Mouse (Mus musculus): ENCODE data around the gene Syt3. TPM values are rescaled to one million over a fixed set of nuclear protein-coding genes. Genes with fewer than 3 reads are reported as not detected.

Syt3 gene
- polyA plus RNA-seq, 1 experiment from 2014 or later = not detected

Other genes starting within 250 kb of the Syt3 start
- not detected in 2 replicates for gene Klk1b16, start 247.3 kb upstream of the Syt3 start, polyA plus RNA-seq (2015; fragmentation: Nextera tagmentation; extraction: Ambion mirVana)
- not detected in 2 replicates for gene Klk1b24, start 195.9 kb upstream of the Syt3 start, polyA plus RNA-seq (2015; fragmentation: Nextera tagmentation; extraction: Ambion mirVana)
- not detected in 2 replicates for gene Klk1b3, start 185.9 kb upstream of the Syt3 start, polyA plus RNA-seq (2015; fragmentation: Nextera tagmentation; extraction: Ambion mirVana)
- not detected in 2 replicates for gene Klk1b4, start 176.7 kb upstream of the Syt3 start, polyA plus RNA-seq (2015; fragmentation: Nextera tagmentation; extraction: Ambion mirVana)
- not detected in 2 replicates for gene Klk1b5, start 168.2 kb upstream of the Syt3 start, polyA plus RNA-seq (2015; fragmentation: Nextera tagmentation; extraction: Ambion mirVana)
- 0.16 TPM in 1 of 2 replicates, not detected in the other for gene Klk1, start 158.7 kb upstream of the Syt3 start, polyA plus RNA-seq (2015; fragmentation: Nextera tagmentation; extraction: Ambion mirVana)
- 0.07 TPM in 1 of 2 replicates, not detected in the other for gene Gm36864, start 147.9 kb upstream of the Syt3 start, polyA plus RNA-seq (2015; fragmentation: Nextera tagmentation; extraction: Ambion mirVana)
- 0.94 and 1.2 TPM in 2 replicates for gene 1700028J19Rik, start 137.4 kb upstream of the Syt3 start, polyA plus RNA-seq (2015; fragmentation: Nextera tagmentation; extraction: Ambion mirVana)
- gene 2410002F23Rik, start 137.4 kb upstream of the Syt3 start, polyA plus RNA-seq (2015; fragmentation: Nextera tagmentation; extraction: Ambion mirVana) = 28.0 and 30.3 TPM in 2 replicates
- gene Acp4, start 126.7 kb upstream of the Syt3 start, polyA plus RNA-seq (2015; fragmentation: Nextera tagmentation; extraction: Ambion mirVana) = 0.14 TPM in 1 of 2 replicates, not detected in the other
- not detected in 2 replicates for gene Gm15517, start 122.7 kb upstream of the Syt3 start, polyA plus RNA-seq (2015; fragmentation: Nextera tagmentation; extraction: Ambion mirVana)
- gene Clec11a, start 77.2 kb upstream of the Syt3 start, polyA plus RNA-seq (2015; fragmentation: Nextera tagmentation; extraction: Ambion mirVana) = 0.54 and 0.63 TPM in 2 replicates
- 0.05 and 0.06 TPM in 2 replicates for gene Shank1, start 73.8 kb upstream of the Syt3 start, polyA plus RNA-seq (2015; fragmentation: Nextera tagmentation; extraction: Ambion mirVana)
- gene 1700008O03Rik, start 1.7 kb downstream of the Syt3 start, polyA plus RNA-seq (2015; fragmentation: Nextera tagmentation; extraction: Ambion mirVana) = 0.16 TPM in 1 of 2 replicates, not detected in the other
- 0.03 TPM in 1 of 2 replicates, not detected in the other for gene Lrrc4b, start 44.9 kb downstream of the Syt3 start, polyA plus RNA-seq (2015; fragmentation: Nextera tagmentation; extraction: Ambion mirVana)
- 14.3 and 17.3 TPM in 2 replicates for gene Aspdh, start 81.3 kb downstream of the Syt3 start, polyA plus RNA-seq (2015; fragmentation: Nextera tagmentation; extraction: Ambion mirVana)
- gene Josd2, start 83.9 kb downstream of the Syt3 start, polyA plus RNA-seq (2015; fragmentation: Nextera tagmentation; extraction: Ambion mirVana) = 175 and 198 TPM in 2 replicates
- gene Emc10, start 112.4 kb downstream of the Syt3 start, polyA plus RNA-seq (2015; fragmentation: Nextera tagmentation; extraction: Ambion mirVana) = 45.9 and 55.4 TPM in 2 replicates
- gene Fam71e1, start 112.5 kb downstream of the Syt3 start, polyA plus RNA-seq (2015; fragmentation: Nextera tagmentation; extraction: Ambion mirVana) = 1.7 and 2.0 TPM in 2 replicates
- gene Mybpc2, start 140.6 kb downstream of the Syt3 start, polyA plus RNA-seq (2015; fragmentation: Nextera tagmentation; extraction: Ambion mirVana) = 0.08 and 0.10 TPM in 2 replicates
- gene Spib, start 148.0 kb downstream of the Syt3 start, polyA plus RNA-seq (2015; fragmentation: Nextera tagmentation; extraction: Ambion mirVana) = 0.85 and 0.89 TPM in 2 replicates
- 51.9 and 54.8 TPM in 2 replicates for gene Pold1, start 164.7 kb downstream of the Syt3 start, polyA plus RNA-seq (2015; fragmentation: Nextera tagmentation; extraction: Ambion mirVana)
- 45.9 and 47.1 TPM in 2 replicates for gene Nr1h2, start 169.8 kb downstream of the Syt3 start, polyA plus RNA-seq (2015; fragmentation: Nextera tagmentation; extraction: Ambion mirVana)
- 13.8 and 14.2 TPM in 2 replicates for gene Napsa, start 188.3 kb downstream of the Syt3 start, polyA plus RNA-seq (2015; fragmentation: Nextera tagmentation; extraction: Ambion mirVana)
- 0.05 TPM in 2 replicates for gene Kcnc3, start 206.6 kb downstream of the Syt3 start, polyA plus RNA-seq (2015; fragmentation: Nextera tagmentation; extraction: Ambion mirVana)

All from liver, embryonic 15.5 days (tissue).